Mouse (Mus musculus) liver, embryonic 14 days (tissue): ENCODE results near the gene Klhl9. TPM values are rescaled to one million over a fixed set of nuclear protein-coding genes. Genes with fewer than 3 reads are reported as not detected.

Experiments
- polyA plus RNA-seq: library from polyadenylated mRNA; depleted of rRNA; stranded (reverse); fragments of >200 nt; gene quantifications from 2 replicates; pipeline ENCODE4 v1.2.3, GENCODE M21; 2012; rRNA removed

Klhl9 gene
- polyA plus RNA-seq, result 9.1 and 11.2 TPM in 2 replicates

DNA sequence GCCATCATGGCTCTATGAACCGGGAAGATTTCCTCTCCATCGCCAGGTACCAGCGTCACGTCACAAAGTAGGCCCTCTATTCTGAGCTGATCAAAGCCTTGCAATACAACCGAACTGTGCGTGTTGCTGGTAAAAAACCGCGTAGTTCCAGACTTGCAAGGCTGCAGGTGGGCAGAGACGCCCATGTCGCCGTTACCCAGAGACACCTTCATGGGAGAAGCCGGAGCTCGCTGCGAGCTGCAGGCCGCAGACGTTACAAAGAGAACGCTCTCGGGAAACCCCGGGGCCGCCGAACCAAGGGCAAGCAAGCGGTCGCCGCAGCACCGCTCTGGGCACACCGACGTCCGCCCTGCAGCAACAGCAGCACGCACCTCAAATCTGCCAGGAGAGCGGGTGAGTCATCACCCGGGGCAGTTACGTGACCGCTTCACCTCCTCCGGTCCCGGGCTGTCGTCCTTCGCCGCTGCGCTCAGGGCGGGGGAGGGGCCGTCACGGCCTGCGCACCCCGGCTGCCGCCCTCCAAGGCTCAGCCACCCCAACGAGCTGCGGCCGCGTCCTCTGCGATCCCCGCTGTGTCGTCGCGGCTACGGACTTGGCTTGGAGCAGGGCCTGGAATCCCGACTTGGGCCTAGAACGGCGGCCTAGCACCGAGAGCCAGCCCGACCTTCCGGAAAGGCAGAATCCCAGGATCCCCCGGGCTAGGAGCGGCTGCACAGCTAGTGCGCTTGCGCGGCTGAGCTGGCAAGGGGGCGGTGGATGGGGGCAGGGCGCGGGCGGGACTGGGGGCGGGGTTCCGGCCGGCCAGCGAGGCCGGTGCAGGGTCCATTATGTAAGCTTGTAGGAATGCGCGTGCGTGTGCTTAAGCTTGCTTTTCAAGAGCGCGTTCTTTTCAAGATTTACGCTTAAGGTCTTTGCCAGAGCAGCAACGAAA is at the start of gene Klhl9, which contains the start of gene Gm26566:
Klhl9 (minus strand) TSS at position 675 of the 931 bp plus-strand sequence.
Gm26566 (plus strand) TSS at position 15 of the 931 bp plus-strand sequence.

DNA sequence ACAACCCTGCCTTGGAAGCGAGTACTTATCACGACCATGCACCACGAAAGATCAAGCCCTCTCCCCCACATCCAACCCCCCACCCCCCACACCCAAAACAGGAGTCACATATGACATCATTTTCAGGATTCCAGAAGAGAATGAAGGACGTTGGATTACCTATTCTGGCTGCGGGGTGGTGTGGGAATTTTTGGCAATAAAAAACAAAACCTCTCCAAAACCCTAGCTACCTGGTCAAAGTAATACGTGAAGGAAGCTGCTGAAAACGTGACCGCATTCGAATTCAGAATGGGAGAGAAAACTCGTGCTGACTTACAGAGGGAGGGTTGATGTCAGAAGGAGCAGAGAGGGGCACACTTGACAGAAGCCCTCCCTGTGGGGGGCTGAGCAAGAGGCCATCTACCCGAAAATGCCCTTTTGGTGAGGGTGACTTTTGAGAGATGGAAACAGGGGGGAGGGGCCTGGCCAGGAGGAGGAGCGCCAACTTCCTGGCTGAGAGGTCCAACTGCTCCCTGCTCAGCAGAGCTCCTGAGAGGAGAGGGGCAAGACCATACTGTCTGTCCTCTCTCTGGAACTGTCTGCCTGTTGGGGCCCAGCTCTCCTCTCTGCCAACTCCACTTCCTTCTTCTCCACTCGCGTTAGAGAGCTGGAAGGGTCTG is 37.5 kb upstream of the Klhl9 start, which contains the start of gene Gm13283:
Gm13283 (plus strand) TSS at position 510 of the 659 bp plus-strand sequence.

DNA sequence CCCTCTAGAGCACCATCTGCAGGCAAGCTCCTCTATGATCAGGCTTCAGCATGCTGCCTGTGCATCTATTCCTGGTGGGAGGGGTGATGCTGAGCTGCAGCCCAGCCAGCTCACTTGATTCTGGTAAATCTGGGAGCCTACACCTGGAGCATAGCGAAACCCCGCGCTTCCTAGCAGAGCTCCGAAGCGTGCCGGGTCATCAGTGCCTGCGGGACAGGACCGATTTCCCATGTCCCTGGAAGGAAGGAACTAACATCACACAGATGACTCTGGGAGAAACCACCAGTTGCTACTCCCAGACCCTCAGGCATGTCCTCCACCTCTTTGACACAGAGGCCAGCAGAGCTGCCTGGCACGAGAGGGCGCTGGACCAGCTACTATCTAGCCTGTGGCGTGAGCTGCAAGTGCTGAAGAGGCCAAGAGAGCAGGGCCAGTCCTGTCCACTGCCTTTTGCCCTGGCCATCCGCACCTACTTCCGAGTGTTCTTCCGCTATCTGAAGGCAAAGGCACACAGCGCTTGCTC is 32.6 kb upstream of the Klhl9 start, which contains the start of gene Gm13271:
Gm13271 (plus strand) TSS at position 51 of the 523 bp plus-strand sequence.

DNA sequence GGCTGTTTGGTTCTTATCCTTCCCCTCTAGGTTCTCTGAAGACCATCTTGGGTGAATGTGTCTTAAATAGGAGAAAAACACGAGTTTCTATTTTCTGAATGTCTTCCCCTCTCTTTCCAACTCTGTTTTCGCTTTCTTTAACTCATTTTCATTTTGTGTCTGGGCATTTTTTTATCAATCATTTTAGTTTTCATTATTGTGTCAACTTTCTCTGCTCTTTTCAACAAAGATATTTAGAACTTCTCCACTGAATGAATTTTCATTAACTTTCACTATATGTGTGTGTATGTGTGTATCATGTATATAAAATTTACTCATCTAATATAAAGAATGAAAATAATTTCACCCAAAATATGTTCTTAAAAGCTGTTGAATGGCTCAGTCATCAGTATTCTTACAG is 31.0 kb downstream of the Klhl9 start, which contains the start of gene Ifnab:
Ifnab (minus strand) TSS at position 101 of the 400 bp plus-strand sequence.

DNA sequence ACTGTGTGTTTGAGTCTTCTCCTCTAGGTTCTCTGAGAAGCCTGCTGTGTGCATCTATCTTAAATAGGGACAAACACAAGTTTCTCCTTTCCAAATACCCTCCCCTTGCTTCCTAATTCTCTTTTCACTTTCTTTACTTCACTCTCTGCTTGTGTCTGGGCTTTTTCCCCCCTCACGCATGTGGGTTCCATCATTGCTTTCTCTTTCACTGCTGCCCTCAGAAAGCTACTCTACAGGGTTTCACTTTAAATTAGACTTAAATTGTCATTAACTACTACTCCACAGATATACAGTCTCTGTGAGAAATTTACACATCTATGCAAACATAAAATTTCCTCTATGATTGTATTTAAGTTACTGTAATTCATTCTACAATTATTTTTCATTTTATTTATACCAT is 38.5 kb downstream of the Klhl9 start, which contains the start of gene Ifna2:
Ifna2 (minus strand) TSS at position 101 of the 400 bp plus-strand sequence.

DNA sequence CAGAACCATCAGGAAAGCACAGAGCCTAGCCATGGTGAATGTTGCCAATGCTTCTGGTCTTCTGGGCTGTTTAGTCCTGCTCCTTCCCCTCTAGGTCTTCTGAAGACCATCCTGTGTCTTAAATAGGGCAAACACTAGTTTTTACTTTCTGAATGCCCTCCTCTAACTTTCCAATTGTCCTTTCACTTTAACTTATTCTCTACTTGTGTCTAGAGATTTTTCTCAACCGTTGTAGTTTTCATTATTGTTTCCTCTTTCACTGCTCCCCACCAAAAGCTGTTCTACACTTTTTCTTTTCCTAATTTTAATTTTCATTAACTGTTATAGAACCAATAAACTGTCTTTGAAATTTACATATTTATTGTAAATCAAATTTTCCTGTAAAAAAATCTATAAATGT is 45.4 kb downstream of the Klhl9 start, which contains the start of gene Ifna16:
Ifna16 (minus strand) TSS at position 101 of the 400 bp plus-strand sequence.

Other genes with a start within 250 kb of the Klhl9 start
- not detected in 2 replicates for gene Ifnb1, start 199.7 kb downstream of the Klhl9 start, polyA plus RNA-seq
- gene Ifna15, start 164.2 kb downstream of the Klhl9 start, polyA plus RNA-seq, result not detected in 2 replicates
- gene Ifna14, start 150.7 kb downstream of the Klhl9 start, polyA plus RNA-seq, result not detected in 2 replicates
- gene Ifna9, start 130.1 kb downstream of the Klhl9 start, polyA plus RNA-seq, result not detected in 2 replicates
- not detected in 2 replicates for gene Ifna12, start 119.1 kb downstream of the Klhl9 start, polyA plus RNA-seq
- gene C87499, start 88.1 kb downstream of the Klhl9 start, polyA plus RNA-seq, result not detected in 2 replicates
- gene Ifna13, start 78.0 kb downstream of the Klhl9 start, polyA plus RNA-seq, result not detected in 2 replicates
- gene Ifna16, start 45.5 kb downstream of the Klhl9 start, polyA plus RNA-seq, result not detected in 2 replicates
- gene Ifna2, start 38.6 kb downstream of the Klhl9 start, polyA plus RNA-seq, result not detected in 2 replicates
- 0.06 TPM in 1 of 2 replicates, not detected in the other for gene Ifnab, start 31.1 kb downstream of the Klhl9 start, polyA plus RNA-seq
- 0.06 and 0.10 TPM in 2 replicates for gene Gm26566, start 660 bp downstream of the Klhl9 start, polyA plus RNA-seq
- not detected in 2 replicates for gene Gm13271, start 32.4 kb upstream of the Klhl9 start, polyA plus RNA-seq
- gene Gm13283, start 37.7 kb upstream of the Klhl9 start, polyA plus RNA-seq, result not detected in 2 replicates
- gene Gm13290, start 51.4 kb upstream of the Klhl9 start, polyA plus RNA-seq, result not detected in 2 replicates
- not detected in 2 replicates for gene Gm13289, start 54.5 kb upstream of the Klhl9 start, polyA plus RNA-seq
- not detected in 2 replicates for gene Gm13272, start 57.4 kb upstream of the Klhl9 start, polyA plus RNA-seq
- 0.01 TPM in 1 of 2 replicates, not detected in the other for gene Ifnz, start 59.7 kb upstream of the Klhl9 start, polyA plus RNA-seq
- gene Gm13276, start 63.2 kb upstream of the Klhl9 start, polyA plus RNA-seq, result not detected in 2 replicates
- not detected in 2 replicates for gene Gm13277, start 66.2 kb upstream of the Klhl9 start, polyA plus RNA-seq
- gene Gm13278, start 69.1 kb upstream of the Klhl9 start, polyA plus RNA-seq, result not detected in 2 replicates
- gene Gm13275, start 72.0 kb upstream of the Klhl9 start, polyA plus RNA-seq, result 0.06 TPM in 1 of 2 replicates, not detected in the other
- gene Gm13279, start 74.9 kb upstream of the Klhl9 start, polyA plus RNA-seq, result not detected in 2 replicates
- gene Gm13285, start 77.2 kb upstream of the Klhl9 start, polyA plus RNA-seq, result not detected in 2 replicates
- gene Gm13287, start 80.8 kb upstream of the Klhl9 start, polyA plus RNA-seq, result not detected in 2 replicates
- gene Gm13288, start 83.1 kb upstream of the Klhl9 start, polyA plus RNA-seq, result not detected in 2 replicates
- not detected in 2 replicates for gene Ifna7, start 93.8 kb upstream of the Klhl9 start, polyA plus RNA-seq
- gene Ifna11, start 97.5 kb upstream of the Klhl9 start, polyA plus RNA-seq, result not detected in 2 replicates
- gene Ifna6, start 105.0 kb upstream of the Klhl9 start, polyA plus RNA-seq, result not detected in 2 replicates
- gene Ifna5, start 113.1 kb upstream of the Klhl9 start, polyA plus RNA-seq, result not detected in 2 replicates
- gene Ifna4, start 119.4 kb upstream of the Klhl9 start, polyA plus RNA-seq, result not detected in 2 replicates
- not detected in 2 replicates for gene Ifna1, start 127.6 kb upstream of the Klhl9 start, polyA plus RNA-seq
- gene Ifne, start 157.7 kb upstream of the Klhl9 start, polyA plus RNA-seq, result not detected in 2 replicates